Mouse (Mus musculus): ENCODE measurements around the gene Iyd.

Gene Iyd

GRCm38 (mm10) chr10:3549384-3549783 lies 9.3 kb downstream of the Iyd start:
- intact Hi-C loops (cut with DNase I): no loop called here

DNA sequence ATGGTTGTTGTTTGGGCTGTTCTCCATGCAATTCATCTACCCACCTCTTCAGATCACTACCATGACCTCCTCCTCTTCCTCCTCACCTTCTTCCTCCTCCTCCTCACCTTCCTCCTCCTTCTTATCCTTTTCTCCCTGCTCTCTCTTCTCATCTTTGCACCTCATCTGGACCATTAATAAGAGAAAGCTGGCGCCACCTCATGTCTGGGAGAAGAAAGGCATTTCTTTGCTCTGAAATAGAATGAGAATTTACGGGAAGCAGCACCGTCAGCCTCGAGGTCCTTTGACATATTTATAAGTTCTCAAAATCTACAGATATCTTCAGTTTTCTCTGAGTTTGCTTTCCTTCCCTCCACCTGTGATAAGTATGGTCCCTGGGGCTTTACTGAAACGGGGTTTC lies 15.1 kb downstream of the Iyd start:
- intact Hi-C loops (cut with DNase I): no loop called here

GRCm38 (mm10) chr10:3556538-3556937 lies 16.5 kb downstream of the Iyd start:
- intact Hi-C loops (cut with DNase I): no loop called here

DNA sequence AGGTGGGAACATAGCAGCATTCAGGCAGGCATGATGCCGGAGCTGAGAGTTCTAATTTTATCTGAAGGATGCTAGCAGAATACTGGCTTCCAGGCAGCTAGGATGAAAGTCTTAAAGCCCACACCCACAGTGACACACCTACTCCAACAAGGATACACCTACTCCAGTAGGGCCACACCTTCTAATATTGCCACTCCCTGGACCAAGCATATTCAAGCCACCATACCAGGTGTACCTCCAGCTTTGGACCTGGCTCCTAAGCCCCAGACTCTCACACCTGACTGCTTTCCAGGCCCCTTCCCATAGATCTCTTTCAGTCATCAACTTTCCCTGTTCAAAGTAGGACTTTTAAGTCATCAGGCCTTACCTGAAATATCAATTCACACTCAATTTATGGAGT lies 19.1 kb downstream of the Iyd start:
- intact Hi-C loops (cut with DNase I): no loop called here

DNA sequence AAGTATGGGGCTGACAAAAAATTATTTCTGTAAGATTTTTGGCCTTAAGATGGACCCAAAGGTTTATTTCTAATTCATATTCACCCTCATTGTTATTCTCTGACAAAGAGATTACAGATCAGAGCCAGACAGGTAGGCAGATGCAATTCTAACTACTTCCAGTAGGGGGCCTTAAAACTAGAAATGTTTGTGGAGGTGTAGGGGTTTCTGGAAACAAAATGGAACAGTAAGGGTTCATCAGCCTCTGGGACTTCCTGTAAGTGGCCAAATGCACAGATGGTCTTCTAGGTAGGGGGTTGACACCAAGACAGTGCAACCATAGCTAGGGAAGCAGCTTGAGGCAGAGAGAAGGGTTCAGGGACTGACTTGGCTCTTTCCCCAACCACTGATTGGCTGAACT lies 22.1 kb downstream of the Iyd start:
- intact Hi-C loops (cut with DNase I): no loop called here

GRCm38 (mm10) chr10:3565126-3565525 lies 25.1 kb downstream of the Iyd start:
- intact Hi-C loops (cut with DNase I): no loop called here

DNA sequence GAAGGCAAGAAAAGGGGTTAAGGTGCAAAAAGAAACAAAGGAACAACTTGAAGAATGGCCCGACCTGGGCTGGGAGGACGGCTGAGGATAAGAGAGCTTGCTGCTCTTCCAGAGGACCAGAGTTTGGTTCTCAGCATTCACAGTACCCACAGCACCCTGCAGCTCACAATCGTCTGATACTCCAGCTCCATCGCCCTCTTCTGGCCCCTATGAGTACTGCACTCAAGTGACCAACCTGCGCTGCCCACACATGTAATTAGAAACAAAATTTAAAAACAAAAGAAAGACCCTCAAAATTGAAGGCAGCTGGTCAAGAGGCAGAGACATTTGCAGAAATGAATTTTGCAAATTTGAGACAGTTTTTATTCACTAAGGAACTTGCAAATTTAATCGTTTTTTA lies 27.8 kb downstream of the Iyd start:
- intact Hi-C loops (cut with DNase I): no loop called here

- intact Hi-C loops (cut with DNase I): loop anchor here (2.0 to 5.0 kb wide), 2 partner anchors 174 to 372 kb away; no protein-coding TSS in a partner anchor
Measured at GRCm38 (mm10) chr10:3572723-3573649, 32.9 kb downstream of the Iyd start.

DNA sequence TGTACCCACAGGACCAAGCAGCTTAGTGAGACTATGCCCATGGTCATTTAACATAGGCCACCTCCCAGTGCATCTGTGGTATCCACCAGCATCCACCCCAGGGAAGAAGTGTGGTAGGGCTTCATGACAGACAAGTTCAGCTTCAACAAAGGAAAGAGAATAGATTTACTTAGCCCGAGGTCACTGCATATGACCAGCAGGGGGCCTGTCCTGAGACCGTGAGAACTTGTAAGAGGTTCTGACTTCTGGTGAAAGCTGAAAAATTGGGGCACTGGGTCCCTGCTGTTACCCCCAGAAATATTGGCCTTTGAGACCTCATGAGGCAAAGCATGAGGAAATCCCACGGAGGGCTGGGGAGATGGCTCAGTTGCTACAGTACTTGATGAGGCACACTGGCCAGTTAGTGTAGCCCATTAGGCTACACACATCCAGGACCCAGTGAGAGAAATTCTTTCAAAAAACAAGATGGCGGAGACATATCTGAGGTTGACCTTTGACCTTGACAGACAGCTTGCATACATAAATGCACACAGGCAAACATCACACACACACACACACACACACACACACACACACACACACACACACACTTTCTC lies 34.0 kb downstream of the Iyd start:
- intact Hi-C loops (cut with DNase I): loop anchor here (2.0 to 5.0 kb wide), 2 partner anchors 173 to 371 kb away; no protein-coding TSS in a partner anchor

DNA sequence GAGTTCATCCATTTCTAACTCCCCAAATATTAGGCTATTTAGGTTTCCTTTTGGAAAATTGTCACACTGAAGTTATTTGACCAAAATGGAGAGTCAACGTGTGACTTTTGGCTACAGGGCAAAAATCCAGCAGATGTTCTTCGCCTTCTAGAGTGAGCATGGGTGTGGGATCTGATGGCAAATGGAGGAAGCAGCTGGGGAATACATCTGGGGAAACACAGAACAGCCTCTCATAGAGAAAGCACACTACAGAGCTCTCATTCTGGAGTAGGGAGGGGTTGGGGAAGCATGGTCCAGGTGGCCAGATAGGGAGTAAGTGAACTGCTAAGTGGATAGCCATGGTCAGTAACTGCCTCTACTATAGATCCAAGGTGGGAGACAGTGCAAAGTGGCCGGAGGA lies 50.6 kb downstream of the Iyd start:
- intact Hi-C loops (cut with DNase I): no loop called here

DNA sequence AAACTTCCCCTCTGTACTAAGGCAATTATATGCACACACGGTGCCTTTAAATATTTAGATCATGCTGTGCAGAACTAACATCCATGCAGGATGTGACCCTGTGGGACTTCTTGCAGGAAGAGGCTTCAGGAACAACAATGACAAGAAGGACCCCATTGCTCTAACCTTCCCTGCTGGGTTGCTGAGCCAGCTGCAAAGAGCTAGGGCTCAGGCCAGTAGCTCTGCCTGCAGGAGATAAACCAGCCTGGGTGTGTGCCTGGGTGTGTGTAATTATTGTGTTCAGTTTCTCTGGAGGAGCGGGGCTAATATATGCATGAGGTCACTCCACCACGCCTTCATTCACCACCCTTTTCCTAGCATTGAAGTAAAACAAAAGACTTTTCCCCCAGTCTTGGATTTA lies 51.8 kb downstream of the Iyd start:
- intact Hi-C loops (cut with DNase I): no loop called here

DNA sequence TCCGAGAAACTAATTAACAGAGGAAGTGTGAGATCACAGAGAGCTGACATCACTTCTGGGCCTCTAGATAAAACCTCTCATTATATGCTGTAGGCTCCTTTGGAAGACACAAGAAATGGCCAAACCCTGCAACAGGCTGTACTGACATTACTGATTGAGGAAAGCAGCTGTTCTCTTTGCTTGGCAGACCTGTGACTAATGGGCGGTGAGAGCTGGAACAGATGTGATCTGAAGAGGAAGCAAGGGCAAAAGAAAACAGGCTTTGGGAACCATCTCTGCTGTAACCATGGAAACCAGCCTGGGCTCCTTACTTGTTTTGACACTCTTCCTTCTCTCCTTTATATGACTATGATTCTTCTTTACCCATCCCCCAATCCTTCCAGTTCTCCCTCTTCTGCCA lies 56.7 kb downstream of the Iyd start:
- intact Hi-C loops (cut with DNase I): no loop called here

- intact Hi-C loops (cut with DNase I): no loop called here
Measured at GRCm38 (mm10) chr10:3597760-3598159, 57.7 kb downstream of the Iyd start.

Measured in adrenal gland (tissue).